Mouse (Mus musculus): Measurements from ENCODE around the gene Rasl11b.

Rasl11b gene

GRCm38 (mm10) chr5:74194841-74195613, at the start of gene Rasl11b:
TSS of gene Rasl11b (plus strand) at chr5:74195286.
- peak; percentile 83 for DNase-seq (ENCODE audit: low read depth, low spot score)

- DNase-seq (ENCODE audit: low read depth, low spot score): peak; percentile 4
These were observed 47.5 kb upstream of the Rasl11b start for GRCm38 (mm10) chr5:74147631-74148030.

GRCm38 (mm10) chr5:74149975-74150374, 45.1 kb upstream of the Rasl11b start:
- DNase-seq (ENCODE audit: low read depth, low spot score): no peak

GRCm38 (mm10) chr5:74151774-74152173, 43.3 kb upstream of the Rasl11b start:
- DNase-seq (ENCODE audit: low read depth, low spot score): no peak

- DNase-seq (ENCODE audit: low read depth, low spot score): no peak
These were observed 39.2 kb upstream of the Rasl11b start for GRCm38 (mm10) chr5:74155860-74156351.

- DNase-seq (ENCODE audit: low read depth, low spot score): no peak
These were observed 36.0 kb upstream of the Rasl11b start for GRCm38 (mm10) chr5:74158929-74159632.

- DNase-seq (ENCODE audit: low read depth, low spot score): no peak
These were observed 35.2 kb upstream of the Rasl11b start for GRCm38 (mm10) chr5:74159906-74160305.

GRCm38 (mm10) chr5:74160349-74160748, 34.7 kb upstream of the Rasl11b start:
- no peak for DNase-seq (ENCODE audit: low read depth, low spot score)

- peak; percentile 4 for DNase-seq (ENCODE audit: low read depth, low spot score)
These were observed 33.7 kb upstream of the Rasl11b start for GRCm38 (mm10) chr5:74161297-74161926.

- DNase-seq (ENCODE audit: low read depth, low spot score): no peak
These were observed 33.1 kb upstream of the Rasl11b start for GRCm38 (mm10) chr5:74162013-74162412.

GRCm38 (mm10) chr5:74163141-74163540, 31.9 kb upstream of the Rasl11b start:
- no peak for DNase-seq (ENCODE audit: low read depth, low spot score)

GRCm38 (mm10) chr5:74164547-74164946, 30.5 kb upstream of the Rasl11b start:
- DNase-seq (ENCODE audit: low read depth, low spot score): no peak

- DNase-seq (ENCODE audit: low read depth, low spot score): no peak
These were observed 28.4 kb upstream of the Rasl11b start for GRCm38 (mm10) chr5:74166642-74167041.

GRCm38 (mm10) chr5:74168085-74168484, 27.0 kb upstream of the Rasl11b start:
- DNase-seq (ENCODE audit: low read depth, low spot score): no peak

- DNase-seq (ENCODE audit: low read depth, low spot score): no peak
These were observed 23.3 kb upstream of the Rasl11b start for GRCm38 (mm10) chr5:74171768-74172167.

GRCm38 (mm10) chr5:74172208-74172607, 22.9 kb upstream of the Rasl11b start:
- no peak for DNase-seq (ENCODE audit: low read depth, low spot score)

GRCm38 (mm10) chr5:74173162-74173844, 21.8 kb upstream of the Rasl11b start:
- no peak for DNase-seq (ENCODE audit: low read depth, low spot score)

- DNase-seq (ENCODE audit: low read depth, low spot score): peak; percentile 32
These were observed 19.4 kb upstream of the Rasl11b start for GRCm38 (mm10) chr5:74175526-74176270.

- DNase-seq (ENCODE audit: low read depth, low spot score): no peak
These were observed 14.9 kb upstream of the Rasl11b start for GRCm38 (mm10) chr5:74180216-74180615.

GRCm38 (mm10) chr5:74183118-74183517, 12.0 kb upstream of the Rasl11b start:
- no peak for DNase-seq (ENCODE audit: low read depth, low spot score)

- DNase-seq (ENCODE audit: low read depth, low spot score): no peak
These were observed 10.5 kb upstream of the Rasl11b start for GRCm38 (mm10) chr5:74184607-74185006.

Data from skeletal muscle tissue, adult 2 months (tissue).